Mouse (Mus musculus): ENCODE results near the gene Selenos.
A peak's percentile ranks its signal among the peaks of the same experiment; 100 is the strongest.

The Selenos gene

GRCm38 (mm10) chr7:66084546-66084945 lies 5.1 kb downstream of the Selenos start:
- DNase-seq (ENCODE audit: low read depth, low spot score), result no peak

GRCm38 (mm10) chr7:66087652-66088051 lies 8.2 kb downstream of the Selenos start:
- DNase-seq (ENCODE audit: low read depth, low spot score), result no peak

DNA sequence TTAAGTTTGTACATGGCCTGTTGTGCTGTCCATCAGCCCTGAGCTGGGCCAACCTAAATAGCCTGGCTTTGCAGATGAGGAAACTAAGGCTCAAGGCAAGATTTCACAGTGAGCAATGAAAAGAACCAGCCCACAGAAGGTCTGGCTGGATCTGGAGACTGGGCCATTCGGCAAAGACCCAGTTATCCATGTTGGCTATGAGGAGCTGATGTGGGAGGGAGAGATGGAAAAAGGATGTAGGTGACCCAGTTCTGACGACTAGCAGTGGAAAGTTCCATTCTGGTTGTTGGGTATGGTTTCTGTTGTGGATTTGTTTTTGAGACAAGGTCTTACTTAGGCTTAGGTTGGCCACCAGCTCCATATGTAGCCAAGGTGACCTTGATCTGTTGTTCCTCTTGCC lies 8.6 kb downstream of the Selenos start:
- DNase-seq (ENCODE audit: low read depth, low spot score), result no peak

- no peak for DNase-seq (ENCODE audit: low read depth, low spot score)
Observed at GRCm38 (mm10) chr7:66090676-66091190, 11.3 kb downstream of the Selenos start.

DNA sequence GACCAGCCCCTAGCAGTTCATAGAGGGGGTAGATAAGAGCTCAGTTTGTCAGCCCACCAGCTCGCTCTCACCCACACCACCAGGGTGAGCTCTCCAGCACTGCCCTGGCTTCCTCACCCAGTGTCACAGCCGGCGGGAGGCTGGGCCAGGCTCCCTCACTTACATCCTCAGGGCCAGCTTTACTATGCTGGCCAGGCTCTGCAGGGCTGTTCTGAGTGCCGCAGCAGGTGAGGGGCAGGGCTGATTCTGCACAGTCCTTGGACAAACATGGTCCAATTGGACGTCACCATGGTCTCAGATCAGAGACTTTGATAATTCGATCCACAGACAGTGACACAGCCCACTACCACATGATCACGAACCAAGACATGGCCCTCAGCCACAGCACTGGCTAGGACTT lies 12.1 kb downstream of the Selenos start:
- no peak for DNase-seq (ENCODE audit: low read depth, low spot score)

DNA sequence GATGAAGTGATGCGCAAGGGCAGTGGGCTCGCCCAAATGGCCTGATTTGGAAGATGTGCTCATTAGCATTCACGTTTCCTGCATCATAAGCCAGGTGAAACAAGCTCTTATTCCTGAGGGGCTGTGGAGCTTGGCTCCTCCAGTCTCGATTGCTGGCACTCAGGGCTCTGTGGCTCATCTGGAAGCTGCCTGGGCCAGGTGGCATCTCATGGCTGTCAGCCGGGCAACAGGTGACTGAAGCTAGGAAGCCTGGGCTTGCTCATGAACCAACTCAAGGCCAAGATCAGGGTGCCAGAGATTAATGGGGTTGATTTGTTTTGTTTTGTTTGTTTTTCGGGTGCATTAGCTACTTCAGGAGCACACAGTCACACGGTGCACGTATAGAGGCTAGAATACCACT lies 13.2 kb downstream of the Selenos start:
- no peak for DNase-seq (ENCODE audit: low read depth, low spot score)

DNA sequence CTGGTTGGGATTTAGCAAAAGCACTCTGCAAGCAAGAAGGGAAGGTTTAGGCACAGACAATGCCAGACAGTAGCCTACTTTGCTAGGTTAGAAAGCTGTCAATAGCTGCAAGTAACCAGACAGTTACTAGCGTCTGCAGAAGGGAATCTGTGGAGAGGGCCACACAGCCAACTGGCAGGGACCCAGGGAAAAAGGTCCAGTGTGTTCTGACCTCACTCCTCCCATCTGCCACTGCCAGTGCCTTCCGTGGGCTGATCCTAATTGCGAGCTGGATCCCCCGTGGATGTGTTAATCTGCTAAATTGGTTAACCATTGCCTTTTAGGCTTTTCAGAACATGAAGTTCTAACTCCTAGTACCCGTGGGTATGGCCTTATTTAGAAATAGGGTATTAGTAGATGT lies 14.7 kb downstream of the Selenos start:
- DNase-seq (ENCODE audit: low read depth, low spot score), result no peak

- no peak for DNase-seq (ENCODE audit: low read depth, low spot score)
Observed at GRCm38 (mm10) chr7:66098803-66099202, 19.4 kb downstream of the Selenos start.

DNA sequence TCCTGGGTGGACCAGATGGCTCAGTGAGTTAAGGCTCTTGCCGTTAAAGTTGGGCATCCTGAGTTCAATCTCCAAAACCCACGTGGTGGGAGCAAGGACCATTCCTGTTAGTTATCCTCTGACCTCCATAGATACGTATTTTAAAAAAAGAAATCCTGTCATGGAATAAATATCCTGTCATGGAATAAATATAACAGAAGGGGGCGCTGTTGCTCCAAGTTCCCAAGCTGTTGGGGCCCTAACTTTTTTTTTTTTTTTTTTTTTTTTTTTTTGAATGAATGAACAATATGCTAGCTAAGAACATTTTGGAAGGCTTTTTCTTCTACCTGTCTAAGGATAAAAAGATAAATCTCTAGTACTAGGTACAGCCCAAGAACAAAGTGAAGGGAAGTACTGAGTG lies 22.4 kb downstream of the Selenos start:
- peak; percentile 73 for DNase-seq (ENCODE audit: low read depth, low spot score)

DNA sequence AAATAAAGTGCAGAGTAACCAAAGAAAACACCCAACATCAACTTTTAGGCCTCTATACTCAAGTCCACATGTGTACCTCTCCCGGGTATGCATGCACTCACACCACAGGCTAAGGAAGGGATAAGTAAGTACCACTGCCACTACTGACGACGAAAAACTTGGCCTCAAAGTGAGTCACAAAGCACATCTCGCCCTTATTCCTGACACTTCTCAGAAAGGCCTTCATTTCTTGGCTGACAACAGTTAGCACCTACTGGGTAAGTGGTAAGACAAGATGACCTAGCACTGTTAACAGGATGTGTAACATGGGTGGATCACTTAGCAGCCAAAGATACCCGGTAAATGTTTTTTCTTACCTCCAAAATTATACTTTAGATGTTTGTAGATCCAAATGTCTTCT lies 25.1 kb downstream of the Selenos start:
- DNase-seq (ENCODE audit: low read depth, low spot score), result no peak

DNA sequence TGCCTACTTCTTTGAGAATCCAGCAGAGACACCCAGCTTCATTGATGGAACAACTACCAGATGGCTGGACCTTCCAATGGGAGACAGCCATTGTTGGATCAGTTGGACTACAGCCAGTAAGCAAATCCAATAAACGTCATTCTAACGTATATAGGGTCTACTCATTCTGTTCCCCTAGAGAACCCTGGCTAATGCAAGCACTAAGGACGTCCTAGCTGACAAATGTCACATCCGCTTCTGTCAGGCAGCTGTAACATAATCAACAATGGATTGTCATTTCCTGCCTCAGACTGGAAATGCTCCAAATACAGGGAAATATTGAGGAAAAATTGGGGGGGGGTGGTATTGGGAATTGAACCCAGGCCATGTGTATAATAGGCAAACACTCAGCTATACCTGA lies 26.3 kb downstream of the Selenos start:
- DNase-seq (ENCODE audit: low read depth, low spot score), result no peak

- no peak for DNase-seq (ENCODE audit: low read depth, low spot score)
Observed at GRCm38 (mm10) chr7:66106581-66107056, 27.2 kb downstream of the Selenos start.

DNA sequence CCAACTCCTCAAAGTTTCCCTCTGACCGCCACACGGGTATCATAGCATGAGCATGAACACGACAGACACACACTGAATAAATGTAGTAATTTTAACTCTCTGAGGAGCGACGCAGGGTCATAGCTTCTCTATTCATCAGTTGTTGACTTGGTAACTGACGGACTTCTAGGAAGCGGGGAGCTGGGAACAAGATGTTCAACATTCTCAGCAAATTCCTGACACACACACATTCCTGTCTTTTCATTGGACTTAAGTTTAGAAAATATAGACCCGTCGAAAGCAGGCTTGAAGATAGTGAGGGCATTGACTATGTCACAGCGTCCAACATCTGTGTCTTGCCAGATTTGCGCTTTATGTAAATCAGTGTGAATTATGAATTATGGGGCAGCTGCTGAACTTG lies 27.8 kb downstream of the Selenos start:
- DNase-seq (ENCODE audit: low read depth, low spot score), result no peak

DNA sequence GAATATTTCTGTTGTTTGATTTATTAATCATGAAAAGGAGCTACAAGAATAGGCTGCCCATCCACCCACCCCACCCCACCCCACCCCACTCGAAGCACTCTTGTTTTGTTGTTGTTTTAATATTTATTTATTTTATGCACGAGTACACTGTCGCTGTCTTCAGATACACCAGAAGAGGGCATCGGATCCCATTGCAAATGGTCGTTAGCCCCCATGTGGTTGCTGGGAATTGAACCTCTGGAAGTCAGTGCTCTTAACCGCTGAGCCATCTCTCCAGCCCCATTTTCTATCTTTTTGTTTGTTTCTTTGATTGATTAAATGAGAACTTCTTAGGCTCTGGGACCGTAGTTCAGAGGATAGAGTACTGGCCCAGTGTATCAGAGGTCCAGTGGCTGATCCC lies 28.5 kb downstream of the Selenos start:
- DNase-seq (ENCODE audit: low read depth, low spot score), result peak; percentile 73

GRCm38 (mm10) chr7:66108961-66109854 lies 29.8 kb downstream of the Selenos start, which contains the start of gene Chsy1:
TSS of gene Chsy1 (plus strand) at chr7:66109515.
- peak; percentile 79 for DNase-seq (ENCODE audit: low read depth, low spot score)

DNA sequence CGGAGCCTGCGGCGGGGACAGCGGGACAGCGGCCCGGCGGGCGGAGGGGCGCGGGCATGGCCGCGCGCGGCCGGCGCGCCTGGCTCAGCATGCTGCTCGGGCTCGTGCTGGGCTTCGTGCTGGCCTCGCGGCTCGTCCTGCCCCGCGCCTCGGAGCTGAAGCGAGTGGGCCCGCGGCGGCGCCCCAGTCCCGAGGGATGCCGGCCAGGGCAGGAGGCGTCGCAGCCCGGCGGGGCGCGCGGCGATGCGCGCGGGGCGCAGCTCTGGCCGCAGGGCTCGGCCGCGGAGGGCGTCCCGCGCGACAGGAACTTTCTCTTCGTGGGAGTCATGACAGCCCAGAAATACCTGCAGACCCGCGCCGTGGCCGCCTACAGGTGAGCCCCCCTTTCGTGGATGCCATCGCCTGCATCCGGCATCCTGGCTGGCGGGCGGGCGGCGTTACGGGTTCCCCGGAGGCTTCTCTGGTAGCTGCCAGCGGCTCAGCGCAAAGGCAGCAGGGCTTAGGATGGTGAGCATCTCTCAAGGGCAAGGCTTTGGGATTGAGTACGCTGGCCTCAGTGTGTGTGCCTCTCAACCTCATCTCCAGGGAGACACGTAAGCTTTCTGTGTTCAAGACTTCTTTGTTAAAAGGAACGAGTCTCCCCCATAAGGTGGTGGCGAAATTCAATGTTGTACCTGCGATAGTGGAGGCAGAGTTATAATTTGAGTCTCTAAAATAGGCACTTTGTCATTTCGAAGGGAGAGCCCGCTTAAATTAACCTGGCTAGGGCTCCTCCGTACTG lies 30.6 kb downstream of the Selenos start:
- DNase-seq (ENCODE audit: low read depth, low spot score), result peak; percentile 56

DNA sequence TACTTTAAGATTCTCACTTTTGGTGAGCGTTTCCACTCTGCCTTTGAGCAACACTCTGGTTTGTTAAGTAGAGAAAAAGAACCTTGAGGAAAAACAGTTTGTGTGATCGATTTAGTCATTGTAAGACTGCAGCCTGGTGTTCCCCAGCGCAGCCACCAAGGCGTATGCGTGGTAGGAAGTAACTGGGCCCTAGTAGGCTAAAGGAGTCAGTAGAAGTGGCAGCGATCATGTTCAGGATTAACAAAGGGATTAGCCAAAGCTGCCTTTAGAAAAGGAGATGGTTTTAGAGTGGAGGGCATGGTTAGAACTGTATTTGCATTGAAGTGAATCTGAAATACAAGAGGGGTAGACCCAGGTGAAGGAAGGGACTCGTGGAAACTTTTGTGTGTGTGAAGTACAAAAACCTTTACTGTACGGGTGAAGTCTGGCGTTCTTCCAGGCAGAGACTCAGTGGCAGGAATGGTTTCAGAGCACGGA lies 31.2 kb downstream of the Selenos start:
- DNase-seq (ENCODE audit: low read depth, low spot score), result peak; percentile 57

DNA sequence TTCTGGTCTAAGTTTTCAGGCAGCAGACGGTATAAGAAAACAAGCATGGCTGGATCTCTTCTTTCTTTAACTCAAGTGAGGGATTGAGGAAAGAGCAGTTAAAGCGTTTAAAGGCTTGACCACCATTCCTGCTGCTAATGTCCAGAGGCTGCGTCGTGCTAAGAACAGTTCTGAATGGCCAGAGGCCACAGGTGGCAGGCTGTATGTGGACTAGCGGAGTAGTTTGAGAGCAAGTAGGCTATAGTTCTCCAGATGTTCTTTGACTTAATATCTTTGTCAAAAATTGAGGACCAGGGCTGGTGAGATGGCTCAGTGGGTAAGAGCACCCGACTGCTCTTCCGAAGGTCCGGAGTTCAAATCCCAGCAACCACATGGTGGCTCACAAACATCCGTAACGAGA lies 31.8 kb downstream of the Selenos start:
- peak; percentile 23 for DNase-seq (ENCODE audit: low read depth, low spot score)

DNA sequence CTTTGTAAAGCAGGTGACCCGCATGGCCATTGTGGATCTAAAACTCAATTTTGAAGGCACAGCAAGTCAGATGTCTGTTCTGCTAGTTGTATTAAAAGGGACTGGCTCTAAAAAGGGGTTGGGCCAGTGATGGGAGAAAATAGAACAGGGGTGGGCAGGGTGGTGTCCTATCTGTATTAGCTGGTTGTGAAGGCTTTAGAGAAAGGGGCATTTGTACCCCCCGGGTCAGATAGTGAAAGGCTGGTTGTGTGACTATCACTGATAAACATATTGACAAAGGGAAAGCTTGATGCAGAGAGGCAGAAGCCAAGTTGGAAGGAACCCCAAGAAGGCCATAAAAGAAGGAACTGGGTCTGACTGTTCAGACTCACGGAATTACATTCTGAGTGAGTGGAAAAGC lies 34.1 kb downstream of the Selenos start:
- no peak for DNase-seq (ENCODE audit: low read depth, low spot score)

DNA sequence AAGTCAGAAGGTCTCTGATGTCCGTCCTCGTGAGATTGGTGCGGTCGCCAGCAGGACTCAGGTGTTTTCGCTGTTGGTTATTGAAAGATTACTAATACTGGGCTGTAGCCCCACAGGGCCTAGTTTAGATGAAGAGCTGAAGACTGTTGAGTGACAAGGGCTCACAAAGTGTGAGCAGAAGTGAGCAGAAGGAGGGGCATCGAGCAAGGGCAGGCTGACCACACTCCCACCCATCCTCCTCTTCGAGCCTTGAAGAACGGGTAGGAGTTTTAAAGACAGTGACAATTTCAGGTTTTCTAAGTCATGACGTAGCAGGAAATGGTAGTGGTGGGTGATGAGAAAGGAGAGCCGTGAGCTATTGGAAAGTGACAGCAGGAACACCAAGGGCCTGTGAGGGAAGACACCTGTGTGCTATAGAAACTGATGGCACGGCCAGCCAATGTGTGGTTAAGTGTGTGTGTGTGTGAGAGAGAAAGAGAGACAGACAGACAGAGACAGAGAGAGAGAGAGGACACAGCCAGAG lies 36.4 kb downstream of the Selenos start:
- DNase-seq (ENCODE audit: low read depth, low spot score), result no peak

DNA sequence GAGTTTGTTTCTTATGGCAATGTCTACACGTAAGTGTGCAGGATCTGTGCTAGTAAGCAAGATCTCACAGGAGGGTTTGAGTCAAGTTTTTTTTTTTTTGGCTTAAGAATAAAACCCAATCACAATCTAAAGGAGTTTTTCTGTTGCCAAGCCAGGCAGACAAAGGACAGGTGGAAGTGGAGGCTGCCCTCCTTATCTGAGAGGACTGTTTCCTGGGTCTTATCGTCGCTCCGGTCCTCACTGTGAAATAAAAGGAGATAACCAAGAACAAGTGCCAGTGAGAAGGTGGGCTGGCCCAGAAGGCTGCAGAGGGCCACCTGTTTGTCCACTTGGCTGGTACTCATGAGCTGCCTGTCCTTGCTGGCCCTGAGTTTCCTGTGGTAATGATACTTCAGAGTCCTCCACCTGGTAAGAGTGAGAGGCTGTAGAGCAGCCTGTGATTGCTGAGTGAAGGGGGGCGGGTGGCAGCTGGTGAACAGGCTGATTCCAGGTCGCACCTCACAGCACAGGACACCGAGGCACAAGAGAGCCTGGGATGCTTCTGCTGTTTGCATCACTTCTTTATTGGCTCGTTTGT lies 37.5 kb downstream of the Selenos start:
- no peak for DNase-seq (ENCODE audit: low read depth, low spot score)

DNA sequence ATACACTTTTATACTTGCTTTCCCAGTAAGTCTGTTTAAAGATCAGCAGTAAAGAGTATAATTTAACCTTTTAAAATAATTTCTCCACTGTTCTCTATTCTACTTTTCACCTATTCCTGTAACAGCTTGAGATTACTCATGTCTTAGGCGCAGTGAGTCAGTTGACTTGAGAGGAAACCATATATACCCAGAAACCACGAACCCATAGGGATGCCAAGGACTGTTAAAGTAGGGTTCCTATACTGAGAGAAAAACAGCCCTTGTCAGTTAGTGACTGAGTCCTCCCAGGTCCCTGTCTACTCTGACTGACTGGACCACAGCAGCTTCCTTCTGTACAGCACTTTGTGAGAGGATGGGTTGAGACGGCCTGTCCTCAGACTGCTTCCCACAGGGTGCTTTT lies 38.6 kb downstream of the Selenos start:
- DNase-seq (ENCODE audit: low read depth, low spot score), result peak; percentile 73
